Mouse (Mus musculus) embryonic facial prominence, embryonic 10.5 days (tissue): ENCODE measurements around the gene Pdlim4. TPM values are rescaled to one million over a fixed set of nuclear protein-coding genes. Genes with fewer than 3 reads are reported as not detected.
"Not testable (repeated sequence)": the region's sequence is repeated elsewhere in the genome, so short reads cannot be mapped to it uniquely, and the experiment has no call there.

Experiments used
- DNase-seq: peaks from one replicate; pipeline ENCODE4 v3.0.0-alpha.2; 2017; ENCODE audit warnings: low spot score
- H3K27ac ChIP-seq: fragments of 300-500 bp; sonication (generic); replicated peaks from 2 replicates; pipeline ENCODE4 v1.5.1; 2016; ENCODE audit warnings: mild to moderate bottlenecking
- H3K27me3 ChIP-seq: fragments of 300-500 bp; sonication (generic); replicated peaks from 2 replicates; pipeline ENCODE4 v1.6.1; 2016; ENCODE audit warnings: low read depth, mild to moderate bottlenecking; ENCODE audit not compliant: poor library complexity, severe bottlenecking
- H3K36me3 ChIP-seq: fragments of 300-500 bp; sonication (generic); replicated peaks from 2 replicates; pipeline ENCODE4 v1.6.1; 2016; ENCODE audit warnings: mild to moderate bottlenecking, moderate library complexity
- H3K4me1 ChIP-seq: fragments of 300-500 bp; sonication (generic); 2 replicates; pipeline ENCODE4 v1.6.1; 2016
- H3K4me3 ChIP-seq: fragments of 300-500 bp; sonication (generic); 2 replicates; pipeline ENCODE4 v1.5.1; 2016; ENCODE audit warnings: mild to moderate bottlenecking, moderate library complexity
- H3K9me3 ChIP-seq: fragments of 300-500 bp; sonication (generic); 2 replicates; pipeline ENCODE4 v1.6.1; 2016; ENCODE audit warnings: mild to moderate bottlenecking
- WGBS: fragments of 180-500 bp; shearing (Covaris S2); methylation state at CpG from one replicate; pipeline ENCODE4 v1.1.7; 2016; 5-methylcytosine and 5-hydroxymethylcytosine counted together
- polyA plus RNA-seq: library from polyadenylated mRNA; unstranded; fragments of >200 nt; fragmentation: Nextera tagmentation; extraction: Ambion mirVana; gene quantifications from 2 replicates; pipeline ENCODE4 v1.2.1, GENCODE M21; 2016

Pdlim4 gene
- polyA plus RNA-seq, 1 experiment from 2014 or later: 112 TPM

- H3K36me3 ChIP-seq: no peaks in the 10 kb centered on the region
- no peak overlapping the region for H3K4me3 ChIP-seq
- DNase-seq: no peak
- H3K27ac ChIP-seq: no peak overlapping the region
- H3K4me1 ChIP-seq: no peaks in the 10 kb centered on the region; the same call in 1 of the 2 replicates
- 88% methylated on average over 3 of the region's 3 CpGs for WGBS
- peaks cover 4% of the 10 kb centered on the region; the same call in 1 of the 2 replicates for H3K27me3 ChIP-seq
- H3K9me3 ChIP-seq: no peaks in the 10 kb centered on the region
Observed at GRCm38 (mm10) chr11:54018893-54019732, 49.7 kb downstream of the Pdlim4 start.

GRCm38 (mm10) chr11:54017596-54017995 is 51.2 kb downstream of the Pdlim4 start:
- Histone ChIP-seq H3K27me3 (peaks cover 4% of the 10 kb centered on the region; the same call in 1 of the 2 replicates), H3K27ac (no peak overlapping the region), H3K4me3 (no peak overlapping the region), H3K36me3 (no peaks in the 10 kb centered on the region), H3K9me3 (no peaks in the 10 kb centered on the region), H3K4me1 (no peaks in the 10 kb centered on the region; the same call in 1 of the 2 replicates)
- WGBS: 76% methylated on average over 4 of the region's 4 CpGs
- no peak for DNase-seq

GRCm38 (mm10) chr11:54016051-54016450 is 52.8 kb downstream of the Pdlim4 start:
- no peaks in the 10 kb centered on the region; the same call in 1 of the 2 replicates for H3K4me1 ChIP-seq
- H3K27ac ChIP-seq: no peak overlapping the region
- H3K27me3 ChIP-seq: peaks cover 4% of the 10 kb centered on the region; the same call in 1 of the 2 replicates
- no peak overlapping the region for H3K4me3 ChIP-seq
- no peak for DNase-seq
- no peaks in the 10 kb centered on the region for H3K9me3 ChIP-seq
- H3K36me3 ChIP-seq: no peaks in the 10 kb centered on the region
- 73% methylated on average over 8 of the region's 8 CpGs for WGBS

DNA sequence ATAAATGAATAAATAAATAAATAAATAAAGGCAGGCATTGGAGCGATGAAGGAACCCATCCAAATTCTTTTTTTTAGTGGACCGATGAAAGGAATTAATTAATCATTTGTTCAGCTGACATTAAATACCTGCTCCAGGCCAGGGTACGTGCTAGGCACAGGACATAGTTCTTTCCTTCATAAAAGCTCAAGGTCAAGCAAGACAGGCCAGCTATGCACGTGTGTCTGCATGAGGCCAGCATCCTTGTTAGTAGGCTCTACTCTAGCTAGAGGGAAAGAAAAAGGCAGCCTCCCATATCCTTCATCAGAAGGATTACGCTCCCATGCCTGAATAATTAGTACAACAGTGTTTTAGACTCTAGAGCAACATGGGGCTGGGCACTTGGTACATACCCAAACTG is 55.9 kb downstream of the Pdlim4 start:
- Histone ChIP-seq H3K27ac (no peak overlapping the region), H3K4me1 (peaks cover 10% of the 10 kb centered on the region), H3K36me3 (no peaks in the 10 kb centered on the region), H3K4me3 (no peak overlapping the region), H3K9me3 (no peaks in the 10 kb centered on the region), H3K27me3 (no peaks in the 10 kb centered on the region; the same call in 1 of the 2 replicates)
- 88% methylated on average over 5 of the region's 5 CpGs for WGBS
- DNase-seq: no peak

- Histone ChIP-seq H3K27me3 (no peaks in the 10 kb centered on the region), H3K4me3 (no peak overlapping the region), H3K27ac (no peak overlapping the region), H3K36me3 (no peaks in the 10 kb centered on the region), H3K4me1 (peaks cover 14% of the 10 kb centered on the region), H3K9me3 (no peaks in the 10 kb centered on the region)
- DNase-seq: no peak
- WGBS: 92% methylated on average over 2 of the region's 2 CpGs
Observed at GRCm38 (mm10) chr11:54011255-54011654, 57.6 kb downstream of the Pdlim4 start.

DNA sequence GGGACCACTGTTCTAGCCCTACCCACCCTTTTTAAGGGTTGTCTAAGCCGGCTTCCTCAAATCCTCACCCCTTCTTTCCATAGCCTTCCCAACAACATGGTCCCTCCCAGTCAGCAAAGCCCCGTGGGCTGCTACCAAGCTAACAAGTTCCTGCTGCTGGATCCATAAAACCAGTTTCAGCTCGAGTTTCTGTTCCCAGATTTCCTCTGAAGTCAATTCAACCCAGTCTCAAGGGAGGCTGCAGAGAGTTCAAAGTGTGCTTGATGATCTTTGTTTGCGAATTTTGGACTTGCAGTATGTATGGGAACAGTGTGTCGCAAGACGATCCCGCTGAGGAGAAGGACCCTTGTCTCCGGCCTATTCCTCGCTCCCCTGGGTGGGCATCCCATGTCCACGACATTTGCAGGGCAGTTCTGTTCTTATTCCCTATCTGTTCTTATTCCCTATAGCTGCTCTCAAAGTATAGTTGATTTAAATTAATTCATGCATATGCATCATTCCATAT is 60.3 kb downstream of the Pdlim4 start:
- Histone ChIP-seq H3K9me3 (no peaks in the 10 kb centered on the region), H3K27me3 (0 out of 2 replicates have a peak, but pooled peaks cover 2% of the 10 kb centered on the region), H3K4me3 (no peak overlapping the region), H3K27ac (no peak overlapping the region), H3K36me3 (no peaks in the 10 kb centered on the region), H3K4me1 (peaks cover 14% of the 10 kb centered on the region)
- WGBS: 67% methylated on average over 10 of the region's 10 CpGs
- DNase-seq: no peak

GRCm38 (mm10) chr11:54007717-54008116 is 61.1 kb downstream of the Pdlim4 start:
- H3K36me3 ChIP-seq: no peaks in the 10 kb centered on the region
- 0 out of 2 replicates have a peak, but pooled peaks cover 2% of the 10 kb centered on the region for H3K27me3 ChIP-seq
- H3K27ac ChIP-seq: peak overlapping the region; percentile 14; the same call in 1 of the 2 replicates
- H3K4me1 ChIP-seq: peaks cover 16% of the 10 kb centered on the region
- no peaks in the 10 kb centered on the region for H3K9me3 ChIP-seq
- DNase-seq: no peak
- H3K4me3 ChIP-seq: no peak overlapping the region
- WGBS: 90% methylated on average over 11 of the region's 11 CpGs

DNA sequence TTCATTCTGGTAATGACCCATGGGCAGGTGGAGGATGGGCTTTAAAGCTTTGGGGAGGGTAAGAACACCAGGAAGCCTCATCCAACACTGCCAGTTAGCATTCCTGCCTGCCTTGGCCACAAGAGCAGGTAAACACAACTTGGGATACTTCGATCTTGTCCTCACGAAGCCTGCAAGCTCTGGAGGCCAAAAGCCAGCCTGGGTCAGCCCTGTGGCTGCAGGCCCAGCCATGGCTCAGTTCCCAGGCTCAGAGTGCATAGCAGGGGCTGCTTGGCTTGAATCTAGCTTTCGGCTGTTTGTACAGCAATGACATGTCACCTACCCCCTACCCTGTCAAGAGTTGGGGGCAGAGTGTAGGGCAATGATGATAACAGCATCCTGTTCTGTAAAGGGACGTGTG is 61.9 kb downstream of the Pdlim4 start:
- no peaks in the 10 kb centered on the region for H3K36me3 ChIP-seq
- 0 out of 2 replicates have a peak, but pooled peaks cover 2% of the 10 kb centered on the region for H3K27me3 ChIP-seq
- no peaks in the 10 kb centered on the region for H3K9me3 ChIP-seq
- WGBS: 83% methylated on average over 4 of the region's 4 CpGs
- H3K27ac ChIP-seq: no peak overlapping the region; the same call in 1 of the 2 replicates
- H3K4me1 ChIP-seq: peaks cover 20% of the 10 kb centered on the region
- no peak overlapping the region for H3K4me3 ChIP-seq
- no peak for DNase-seq

GRCm38 (mm10) chr11:54006362-54006761 is 62.5 kb downstream of the Pdlim4 start:
- WGBS: 85% methylated on average over 5 of the region's 5 CpGs

More at GRCm38 (mm10) chr11:54006362-54006761, 62.5 kb downstream of the Pdlim4 start:
- H3K9me3 ChIP-seq, H3K36me3 ChIP-seq, H3K4me3 ChIP-seq, H3K27ac ChIP-seq, H3K27me3 ChIP-seq, DNase-seq: not testable (repeated sequence)
- peaks cover 20% of the 10 kb centered on the region for H3K4me1 ChIP-seq

Other genes starting within 250 kb of the Pdlim4 start
- gene Gm12216, start 209.8 kb downstream of the Pdlim4 start, polyA plus RNA-seq: not detected in 2 replicates
- 7.6 and 8.7 TPM in 2 replicates for gene Slc22a5, start 177.4 kb downstream of the Pdlim4 start, polyA plus RNA-seq
- 2.1 and 2.6 TPM in 2 replicates for gene Slc22a21, start 88.7 kb downstream of the Pdlim4 start, polyA plus RNA-seq
- 0.82 and 1.1 TPM in 2 replicates for gene Slc22a4, start 40.9 kb downstream of the Pdlim4 start, polyA plus RNA-seq
- 36.5 and 36.8 TPM in 2 replicates for gene P4ha2, start 31.1 kb upstream of the Pdlim4 start, polyA plus RNA-seq
- not detected in 2 replicates for gene Csf2, start 180.7 kb upstream of the Pdlim4 start, polyA plus RNA-seq
- gene Il3, start 198.3 kb upstream of the Pdlim4 start, polyA plus RNA-seq: not detected in 2 replicates
- gene Acsl6, start 234.8 kb upstream of the Pdlim4 start, polyA plus RNA-seq: 4.0 and 5.2 TPM in 2 replicates